Mouse (Mus musculus) brain, embryonic 14.5 days (tissue): ENCODE data around the gene 9630041A04Rik. TPM values are rescaled to one million over a fixed set of nuclear protein-coding genes. Genes with fewer than 3 reads are reported as not detected.

Experiments used
- DNase-seq: peaks from one replicate; pipeline ENCODE4 v3.0.0-alpha.2; 2011; ENCODE audit warnings: low read depth
- CTCF ChIP-seq: fragments of 200-500 bp; IDR thresholded peaks from 2 replicates; pipeline ENCODE4 v1.5.1; 2012; ENCODE audit warnings: inconsistent platforms, mild to moderate bottlenecking, moderate library complexity, borderline replicate concordance; ENCODE audit not compliant: insufficient read depth, insufficient read length; ENCODE audit errors: extremely low read depth
- POLR2A ChIP-seq: fragments of 200-500 bp; IDR thresholded peaks from 2 replicates; pipeline ENCODE4 v1.6.1; 2012; ENCODE audit warnings: mild to moderate bottlenecking, inconsistent platforms, borderline replicate concordance; ENCODE audit not compliant: poor library complexity, insufficient read depth, insufficient read length, severe bottlenecking; ENCODE audit errors: extremely low read depth
- polyA plus RNA-seq: library from polyadenylated mRNA; depleted of rRNA; stranded (reverse); fragments of >200 nt; gene quantifications from 2 replicates; pipeline ENCODE4 v1.2.3, GENCODE M21; 2012

The 9630041A04Rik gene
- polyA plus RNA-seq, 1 experiment, result not detected

DNA sequence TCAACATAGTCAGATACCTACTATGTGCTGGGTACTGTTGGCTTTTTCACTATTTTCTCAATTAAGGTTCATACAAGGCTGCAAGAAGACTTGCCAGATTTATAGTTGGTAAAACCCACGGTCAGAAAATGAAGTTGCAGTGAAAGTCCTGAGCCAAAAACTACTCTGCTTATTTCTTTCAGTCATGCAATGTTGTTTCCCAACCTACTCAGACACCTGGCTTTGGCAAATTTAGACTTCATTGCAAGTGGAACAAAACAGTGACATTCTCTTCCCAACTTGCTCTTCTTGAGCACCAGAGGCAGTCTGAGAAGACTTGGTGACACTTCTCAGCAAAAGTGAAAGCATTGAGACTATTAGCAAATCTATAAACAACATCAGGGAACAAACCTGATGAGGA is 13.7 kb downstream of the 9630041A04Rik start:
- no peak for TF ChIP-seq CTCF
- no peak for TF ChIP-seq POLR2A
- no peak for DNase-seq

DNA sequence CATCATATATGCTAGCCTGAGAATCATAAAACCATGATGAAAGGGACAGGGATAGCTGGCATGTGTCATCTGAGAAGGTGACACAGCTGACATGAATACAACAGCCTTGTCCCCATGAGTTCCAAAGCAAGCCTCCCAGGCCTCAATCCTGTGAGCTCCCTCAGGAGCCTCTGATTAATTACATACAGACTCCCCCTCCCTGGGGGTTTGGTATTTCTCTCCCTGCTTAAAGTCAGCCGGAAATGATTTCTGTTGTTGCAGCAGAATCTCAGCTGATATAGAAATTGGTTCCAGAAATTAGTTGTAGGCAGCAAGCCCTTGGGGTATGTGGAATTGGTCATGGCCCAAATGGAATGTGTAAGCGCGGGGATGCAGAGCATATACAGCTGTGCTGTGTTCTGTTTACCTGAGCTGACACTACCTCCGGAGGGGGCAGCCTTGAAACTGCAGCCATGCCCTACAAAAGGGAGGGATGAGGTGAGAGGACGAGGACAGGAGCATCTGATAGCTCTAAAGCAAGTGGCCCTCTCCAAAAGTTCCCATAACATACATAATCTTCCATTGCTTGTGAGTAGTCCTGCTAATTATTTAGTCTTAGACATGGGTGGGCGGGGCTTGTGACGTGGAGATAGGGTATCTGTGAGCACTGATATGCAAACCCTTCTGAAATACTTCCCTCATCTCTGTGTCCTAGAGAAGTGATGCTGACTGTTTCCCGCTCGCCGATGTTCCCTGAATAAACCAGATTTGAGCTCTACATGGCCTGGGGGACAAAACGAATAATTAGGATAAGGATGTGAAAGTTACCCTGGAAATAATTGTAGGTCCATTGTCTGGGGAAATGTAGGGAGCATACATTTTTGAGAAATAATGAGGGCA is 15.7 kb downstream of the 9630041A04Rik start:
- TF ChIP-seq CTCF, result no peak
- no peak for TF ChIP-seq POLR2A
- peak; percentile 39 for DNase-seq

DNA sequence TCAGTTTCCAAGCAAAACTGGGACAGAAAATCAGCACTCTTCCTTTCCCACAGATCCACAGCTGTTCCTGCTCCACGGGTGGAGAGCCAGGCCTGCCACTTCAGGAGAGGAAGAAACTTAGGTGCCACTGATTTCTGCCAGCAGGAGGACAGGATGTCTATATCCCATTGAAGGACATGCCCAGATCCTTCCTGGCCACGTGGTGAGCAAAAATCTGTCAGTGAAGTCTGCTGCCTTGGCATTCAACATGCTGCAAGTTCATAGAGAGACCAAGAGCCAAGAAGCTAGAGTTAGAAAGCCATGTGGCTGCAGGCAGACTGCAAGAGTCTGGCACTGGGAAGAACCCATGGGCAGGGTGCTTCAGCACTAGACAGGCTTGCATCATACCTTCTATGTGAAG is 21.7 kb downstream of the 9630041A04Rik start:
- TF ChIP-seq CTCF (no peak), POLR2A (no peak)
- DNase-seq, result no peak

DNA sequence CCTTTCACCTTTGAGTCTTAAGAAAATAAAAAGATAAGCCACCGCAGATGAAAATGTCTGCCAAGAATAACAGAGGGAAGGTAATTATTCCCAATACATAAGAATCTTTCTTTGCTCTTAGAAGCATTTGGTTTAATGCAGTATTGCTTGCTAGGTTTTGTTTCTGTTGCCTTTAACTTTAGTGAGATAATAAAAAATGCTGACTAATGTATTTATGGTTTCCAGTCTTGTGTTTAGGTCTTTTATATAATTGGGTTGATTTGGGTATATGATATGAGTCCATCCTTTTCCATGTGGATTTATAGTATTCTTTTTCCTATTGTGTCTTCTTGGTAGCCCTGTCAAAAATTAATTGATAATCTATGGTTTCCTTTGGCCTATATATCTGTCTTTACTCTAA is 36.2 kb downstream of the 9630041A04Rik start:
- TF ChIP-seq CTCF (no peak), POLR2A (no peak)
- no peak for DNase-seq

DNA sequence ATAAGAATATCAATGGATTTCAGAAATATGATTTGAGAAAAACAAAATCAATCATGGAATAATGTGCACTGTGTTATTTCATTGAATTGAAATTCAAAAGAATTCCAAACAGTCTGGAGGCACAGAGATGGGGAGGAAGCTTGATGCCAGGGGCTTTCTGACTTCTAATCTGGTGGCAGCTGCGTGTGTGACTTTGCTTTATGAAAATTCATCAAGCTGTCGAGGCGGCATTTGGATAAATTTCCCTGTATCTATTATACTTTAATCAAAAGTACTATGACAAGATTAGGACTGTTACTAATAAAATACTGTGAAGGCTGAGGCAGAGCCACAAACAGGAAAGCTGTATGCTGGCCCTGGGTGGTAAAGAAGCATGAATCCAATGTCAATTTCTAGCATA is 41.8 kb downstream of the 9630041A04Rik start:
- DNase-seq, result peak; percentile 42

DNA sequence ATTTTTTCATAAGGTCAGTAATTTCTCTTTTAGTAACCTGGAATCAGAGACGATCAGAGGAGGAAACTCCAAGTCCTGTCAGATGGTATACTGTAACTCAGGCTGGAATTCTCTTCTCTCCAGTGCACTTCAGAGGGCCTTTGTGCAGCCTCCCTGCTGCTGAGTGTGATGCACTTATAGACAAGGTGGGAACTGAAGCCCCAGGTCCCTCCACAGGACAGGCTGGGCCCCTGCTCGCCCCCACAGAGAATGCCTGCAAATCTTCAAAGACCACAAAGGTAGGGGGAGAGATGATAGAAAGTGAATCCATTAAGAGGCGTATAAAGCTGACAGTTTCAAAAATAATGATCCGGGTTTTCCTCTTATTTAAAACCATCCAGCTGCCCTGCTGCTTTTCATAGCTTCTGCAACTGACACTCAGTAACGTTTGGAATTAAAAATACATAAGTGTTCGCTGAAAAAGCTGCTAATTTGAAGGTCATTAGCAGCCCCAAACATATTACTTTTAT is 46.2 kb downstream of the 9630041A04Rik start:
- DNase-seq, result peak; percentile 68
- no peak for TF ChIP-seq POLR2A
- TF ChIP-seq CTCF, result no peak

More for the DNA sequence above, 41.8 kb downstream of the 9630041A04Rik start:
- no peak for TF ChIP-seq POLR2A
- no peak for TF ChIP-seq CTCF

DNA sequence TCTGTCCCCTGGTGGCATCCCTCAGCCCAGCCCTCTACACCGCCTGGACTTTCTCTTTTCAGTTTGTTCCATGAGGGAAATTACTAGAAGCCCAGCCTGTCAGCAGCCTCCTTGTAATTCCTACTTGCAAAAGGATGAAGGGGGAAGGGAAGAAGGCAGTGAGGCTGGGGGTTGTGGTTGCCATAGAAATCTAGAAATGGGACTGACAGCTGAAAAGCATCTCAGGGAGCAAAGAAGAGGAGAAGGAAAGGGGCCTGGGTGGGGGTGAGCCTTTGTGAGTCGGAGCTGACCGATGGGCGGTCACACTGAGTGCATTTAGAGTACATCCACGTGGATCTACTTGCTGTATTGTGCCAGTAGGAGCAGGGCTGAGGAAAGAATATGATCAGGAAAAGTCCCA is 47.2 kb downstream of the 9630041A04Rik start:
- peak; percentile 91 for DNase-seq
- TF ChIP-seq CTCF (no peak), POLR2A (no peak)

DNA sequence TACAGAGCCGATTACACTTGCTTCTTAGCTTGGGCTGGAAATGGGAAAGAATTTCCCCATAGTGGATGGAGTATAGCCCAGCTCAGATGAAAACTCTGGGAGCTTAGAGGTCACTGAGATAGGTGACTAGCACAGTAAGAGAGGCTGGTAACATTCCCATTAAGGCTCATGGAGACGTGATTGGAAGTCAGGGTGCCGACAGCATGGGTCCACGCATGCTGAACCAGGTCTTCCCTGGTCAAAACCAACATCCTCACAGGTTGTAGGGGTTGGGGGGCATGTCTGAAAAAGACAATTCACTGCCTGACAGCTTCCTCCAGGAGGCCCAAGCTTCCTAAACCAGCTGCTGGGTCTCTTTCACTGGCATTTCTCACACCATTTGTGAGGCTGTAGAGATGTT is 47.9 kb downstream of the 9630041A04Rik start:
- TF ChIP-seq POLR2A, result no peak
- no peak for TF ChIP-seq CTCF
- DNase-seq, result no peak

DNA sequence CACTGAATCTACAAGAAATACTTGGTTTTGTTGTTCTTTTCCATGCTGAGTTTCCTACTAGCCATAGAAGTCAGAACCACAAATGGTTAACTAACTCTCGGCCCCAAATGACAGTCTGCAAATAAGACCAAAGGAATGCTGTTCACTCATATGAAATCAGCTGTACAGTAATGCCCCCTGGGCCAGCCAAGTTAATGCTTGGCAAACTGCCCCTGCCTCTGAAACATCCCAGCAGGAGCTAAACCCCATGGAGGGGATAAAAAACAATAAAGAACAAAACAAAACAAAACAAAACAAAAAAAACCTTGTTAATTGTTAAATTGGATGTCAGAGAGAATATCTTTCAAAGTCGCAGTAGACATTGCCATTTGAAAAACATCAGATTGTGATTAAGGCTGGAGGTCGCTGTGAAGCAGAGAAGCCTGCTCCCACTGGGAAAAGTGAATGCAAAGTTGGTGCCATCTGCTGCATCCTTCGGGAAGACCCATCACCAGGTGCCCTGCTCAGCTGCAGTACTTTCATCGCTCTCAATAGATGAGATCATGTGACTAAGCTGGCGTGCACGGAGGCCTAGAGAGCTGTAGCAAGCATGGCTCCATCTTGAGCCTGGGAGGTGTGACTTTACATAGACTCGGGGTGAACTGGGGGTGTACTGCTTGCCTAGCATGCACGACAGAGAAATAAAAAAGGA is 49.7 kb downstream of the 9630041A04Rik start:
- TF ChIP-seq POLR2A (no peak), CTCF (no peak)
- DNase-seq, result peak; percentile 87

DNA sequence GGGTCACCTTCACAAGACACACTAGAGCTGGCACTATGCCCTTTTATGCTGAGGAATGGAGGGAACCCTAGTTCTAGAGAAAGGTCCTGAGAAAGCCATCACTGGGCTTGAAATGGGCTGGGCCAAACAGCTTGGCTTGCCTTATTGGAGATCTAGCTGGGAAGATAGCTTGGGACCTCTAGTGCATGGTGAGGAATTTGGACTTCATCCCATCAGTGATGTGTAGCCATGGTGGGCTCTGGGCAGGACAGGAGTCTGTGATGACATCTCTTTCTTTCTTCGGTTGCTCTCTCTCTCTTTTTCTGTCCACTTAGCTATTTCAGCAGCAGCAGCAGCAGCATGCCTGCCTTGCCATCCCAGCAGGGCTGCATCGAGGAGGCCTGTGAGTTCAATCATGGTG is 53.4 kb downstream of the 9630041A04Rik start:
- DNase-seq, result no peak

DNA sequence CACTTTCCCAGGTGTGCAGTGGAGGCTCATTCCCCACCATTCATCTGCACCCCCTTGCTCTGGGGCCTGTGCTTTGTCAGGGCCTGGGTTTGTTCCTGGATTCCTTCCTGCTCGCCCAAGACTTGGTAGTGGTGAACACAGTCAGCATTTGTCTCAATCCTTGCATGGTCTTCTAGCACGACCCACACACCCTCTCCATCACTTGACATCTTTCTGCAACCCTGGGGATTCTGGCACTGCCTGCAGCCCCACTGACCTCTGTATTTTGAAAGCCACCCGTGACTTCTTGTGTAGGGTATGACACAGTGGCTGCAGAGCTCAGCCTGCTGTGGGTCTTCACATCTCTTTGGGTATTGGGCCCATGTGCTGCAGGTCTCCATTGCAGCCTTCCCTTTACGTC is 57.1 kb downstream of the 9630041A04Rik start:
- TF ChIP-seq CTCF, result no peak
- TF ChIP-seq POLR2A, result no peak

More for the DNA sequence above, 53.4 kb downstream of the 9630041A04Rik start:
- TF ChIP-seq CTCF (no peak), POLR2A (no peak)

DNA sequence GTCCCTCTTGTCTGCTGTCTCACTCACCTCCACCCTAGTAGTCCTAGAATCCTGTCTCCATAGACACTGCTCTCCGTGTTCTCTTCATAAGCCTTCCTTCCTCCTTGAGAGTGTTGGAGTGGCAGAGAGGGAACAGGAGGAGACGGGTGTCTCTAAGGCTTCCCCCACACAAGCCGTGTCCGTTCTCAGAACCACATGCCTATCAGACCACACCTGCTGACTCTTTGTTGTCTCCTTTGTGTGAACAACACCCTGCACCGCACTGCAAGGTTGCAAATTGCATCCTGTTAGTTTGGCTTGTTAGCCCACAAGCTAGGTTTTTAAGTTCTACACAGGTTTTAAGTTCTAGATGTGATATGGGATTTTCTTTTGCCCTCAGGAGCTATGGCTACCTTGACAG is 57.7 kb downstream of the 9630041A04Rik start:
- no peak for DNase-seq
- TF ChIP-seq POLR2A, result no peak
- TF ChIP-seq CTCF, result no peak

More for the DNA sequence above, 57.1 kb downstream of the 9630041A04Rik start:
- no peak for DNase-seq

DNA sequence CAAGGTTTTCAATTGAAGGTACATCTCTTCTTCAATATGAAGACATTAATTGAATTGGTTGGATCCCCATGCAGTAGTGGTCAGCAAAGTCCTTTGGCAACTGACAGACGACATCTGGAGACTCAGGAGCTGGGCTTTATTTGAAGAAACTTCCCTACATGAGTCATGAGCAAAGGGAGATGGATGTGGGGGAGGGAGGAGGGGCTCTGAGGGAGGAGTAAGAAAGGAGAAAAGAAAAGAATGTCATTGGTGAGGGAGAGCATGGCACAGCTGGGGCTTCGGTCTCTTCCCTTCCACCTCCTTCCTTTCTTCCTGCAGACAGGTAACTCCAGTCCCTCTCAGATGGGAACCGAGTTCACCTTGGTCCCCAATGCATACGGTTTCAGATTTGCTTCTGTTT is 61.2 kb downstream of the 9630041A04Rik start:
- TF ChIP-seq CTCF (no peak), POLR2A (no peak)
- no peak for DNase-seq
